Mouse (Mus musculus) cerebellum, postnatal 10 days (tissue): ENCODE measurements around the gene Mdga1.

Experiments used
- DNase-seq, 2 experiments: peaks; one replicate each; pipeline ENCODE4 v3.0.0; 2021; ENCODE audit warnings: mixed read lengths in 2 of 2

Mdga1 gene

DNA sequence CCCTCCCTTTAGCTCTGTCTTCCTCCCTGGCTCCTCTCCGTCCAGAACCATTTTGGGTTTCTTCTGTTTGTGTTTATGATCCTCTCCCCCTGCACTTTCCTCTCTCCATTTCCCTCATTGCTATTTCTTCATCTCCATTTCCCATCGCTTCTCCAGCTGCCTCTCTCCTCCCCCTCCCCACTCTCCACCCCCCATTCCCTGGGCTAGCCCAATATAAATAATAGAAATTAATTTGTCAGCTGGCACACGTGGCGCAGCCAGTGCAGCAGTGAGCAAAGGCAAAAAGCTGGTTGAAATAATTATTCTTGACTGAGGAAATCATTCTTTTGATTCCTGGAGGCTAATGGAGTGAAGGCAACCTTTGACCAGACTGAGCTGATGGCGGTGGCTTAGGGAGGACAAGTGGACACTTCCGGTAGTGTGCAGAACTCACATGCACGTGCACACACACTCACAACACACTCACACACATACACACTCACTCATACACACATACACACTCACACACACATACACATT, at the start of gene Mdga1:
Mdga1 (minus strand) TSS at position 51 of the 519 bp plus-strand sequence.
- no peak for DNase-seq

DNA sequence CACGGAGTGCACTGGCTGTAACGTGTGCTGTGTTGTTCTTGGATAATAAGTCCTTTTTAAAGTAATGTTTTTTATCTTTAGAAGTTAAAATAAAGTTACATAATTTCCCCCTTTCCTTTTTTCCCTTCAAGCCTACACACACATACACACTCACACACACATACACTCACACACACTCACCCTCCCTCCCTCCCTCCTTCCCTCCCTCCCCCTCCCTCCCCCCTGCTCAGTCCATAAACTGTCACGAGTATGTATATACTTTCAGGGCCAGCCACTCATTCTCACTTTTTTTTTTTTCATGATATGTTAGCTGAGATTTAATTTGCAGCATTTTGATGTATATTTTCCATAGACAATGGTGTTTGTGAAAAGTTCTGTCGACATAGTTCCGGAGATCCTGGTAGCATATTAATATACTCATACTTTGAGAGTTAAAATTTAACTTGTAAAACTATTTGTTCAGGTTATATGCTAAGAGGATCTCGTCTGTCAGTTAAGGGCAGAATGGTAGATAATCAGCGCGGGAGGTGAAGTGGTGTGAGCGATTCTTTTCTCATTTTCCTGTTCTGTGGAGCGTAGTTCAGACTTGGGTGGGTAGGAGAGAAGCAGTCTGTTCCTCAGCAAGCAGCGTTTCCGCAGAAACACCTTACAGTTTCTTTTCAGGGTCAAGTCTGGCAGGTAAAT, 49.2 kb upstream of the Mdga1 start:
- DNase-seq = no peak

DNA sequence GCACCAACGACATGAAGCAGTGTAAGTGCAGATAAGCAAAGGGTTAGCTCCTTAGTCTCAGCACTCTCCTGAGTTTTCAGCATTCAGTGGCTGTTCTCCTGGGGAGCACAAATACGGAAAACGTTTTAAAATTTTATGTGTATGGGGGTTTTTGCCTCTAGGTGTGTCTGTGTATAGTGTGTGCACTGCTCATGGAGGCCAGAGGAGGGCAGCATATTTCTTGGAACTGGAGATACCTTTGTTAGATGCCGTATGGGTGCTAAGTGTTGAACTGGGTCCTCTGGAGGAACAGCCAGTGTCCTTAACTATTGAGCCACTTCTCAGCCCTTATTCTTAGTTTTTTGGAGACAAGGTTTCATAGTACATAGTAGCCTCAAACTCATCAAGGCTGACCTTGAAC, 44.8 kb upstream of the Mdga1 start:
- no peak for DNase-seq

DNA sequence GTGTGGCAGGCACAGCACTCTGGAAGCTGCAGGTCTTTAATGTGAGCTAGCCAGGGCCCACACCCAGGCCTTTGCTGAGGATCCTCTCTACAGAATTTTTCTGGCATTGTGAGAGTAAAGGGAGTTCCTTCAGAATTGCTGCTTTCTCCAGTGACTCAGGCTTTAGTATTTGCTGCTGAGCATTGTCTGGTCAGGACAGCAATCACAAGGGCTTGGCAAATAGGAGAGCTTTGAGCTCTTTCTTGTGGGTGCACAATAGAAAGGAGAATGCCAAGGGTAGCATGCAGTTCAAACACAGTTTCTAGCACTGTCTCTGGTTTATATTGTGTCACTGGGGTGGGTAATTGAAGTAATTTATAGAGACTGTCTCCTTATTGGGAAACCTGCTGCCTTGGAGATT, 38.5 kb upstream of the Mdga1 start:
- no peak for DNase-seq

DNA sequence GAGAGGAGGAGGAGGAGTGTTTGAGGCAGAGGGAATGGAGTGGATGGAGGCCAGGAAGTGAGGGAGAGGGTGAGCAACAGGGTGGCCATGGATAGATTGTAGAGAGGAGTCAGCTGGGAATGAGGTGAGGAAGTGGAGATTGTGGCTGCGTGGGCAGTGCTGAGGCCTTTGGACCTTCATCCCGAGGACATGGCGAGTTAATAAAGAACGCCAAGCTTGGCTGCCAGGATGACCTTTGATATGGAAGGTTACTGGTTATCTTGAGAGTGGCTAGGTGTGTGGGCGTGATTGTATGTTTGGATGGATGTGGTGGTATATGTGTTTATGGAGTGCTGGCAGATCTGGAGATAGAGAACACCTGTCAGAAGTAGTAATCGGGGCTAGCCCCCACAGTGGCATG, 38.0 kb upstream of the Mdga1 start:
- DNase-seq = no peak

DNA sequence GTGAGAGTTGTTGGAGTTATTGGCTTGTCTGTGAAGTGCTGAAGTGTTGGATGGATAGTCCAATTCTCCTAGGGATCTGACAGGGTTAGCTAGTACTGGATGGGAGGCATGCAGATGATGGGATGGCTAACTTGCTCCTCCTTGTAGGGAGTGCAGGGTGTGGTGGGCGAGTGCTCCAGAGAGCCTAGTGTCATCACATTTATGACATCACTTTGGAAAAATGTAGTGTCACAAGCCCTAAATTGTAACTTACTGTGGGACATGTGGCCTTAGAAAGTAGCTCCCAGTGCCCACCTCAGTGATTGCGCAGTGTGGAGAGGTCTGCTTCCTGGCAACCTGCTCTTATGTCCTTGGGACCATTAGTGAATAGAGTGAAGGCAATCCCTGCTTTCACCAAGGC, 37.0 kb upstream of the Mdga1 start:
- DNase-seq = no peak

DNA sequence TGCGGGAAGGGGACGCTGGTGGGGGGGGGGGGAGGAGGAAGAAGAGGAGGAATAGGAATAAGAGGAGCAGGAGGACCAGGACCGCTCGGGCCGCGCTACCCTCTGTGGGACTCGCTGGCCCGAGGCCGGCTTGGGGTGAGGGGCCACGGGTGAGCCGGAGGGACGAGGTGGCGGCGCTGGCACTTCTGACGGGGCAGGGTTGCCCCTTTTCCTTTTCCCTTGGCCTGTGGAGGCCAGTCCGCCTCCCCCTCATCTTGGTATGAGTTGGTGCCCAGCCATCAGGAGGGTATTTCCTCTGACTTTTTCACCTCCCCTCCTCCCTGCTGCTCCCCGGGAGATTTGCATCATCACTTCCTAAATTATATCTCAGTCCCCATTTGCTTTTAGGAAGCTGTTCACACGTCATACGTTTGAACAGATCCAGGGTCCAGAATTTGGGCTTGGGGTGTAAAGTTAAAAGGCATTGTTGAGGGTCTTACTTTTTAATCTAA, 35.6 kb upstream of the Mdga1 start:
- DNase-seq = peak; percentile 59 to 65

DNA sequence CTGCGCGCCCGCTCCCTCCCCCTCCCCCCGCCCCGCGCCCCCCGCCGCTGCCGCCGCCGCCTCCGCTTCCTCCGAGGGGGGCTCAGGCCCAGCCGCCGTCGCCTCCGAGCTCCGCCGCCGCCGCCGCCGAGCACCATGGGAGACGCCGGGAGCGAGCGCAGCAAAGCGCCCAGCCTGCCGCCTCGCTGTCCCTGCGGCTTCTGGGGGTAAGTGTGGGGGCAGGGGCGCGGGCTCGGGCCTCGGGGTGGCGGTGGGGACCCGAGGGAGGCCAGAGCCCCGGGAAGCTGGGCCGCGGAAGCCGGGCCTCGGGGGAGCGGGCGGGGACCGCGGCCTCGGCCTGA, 35.2 kb upstream of the Mdga1 start:
- no peak for DNase-seq

DNA sequence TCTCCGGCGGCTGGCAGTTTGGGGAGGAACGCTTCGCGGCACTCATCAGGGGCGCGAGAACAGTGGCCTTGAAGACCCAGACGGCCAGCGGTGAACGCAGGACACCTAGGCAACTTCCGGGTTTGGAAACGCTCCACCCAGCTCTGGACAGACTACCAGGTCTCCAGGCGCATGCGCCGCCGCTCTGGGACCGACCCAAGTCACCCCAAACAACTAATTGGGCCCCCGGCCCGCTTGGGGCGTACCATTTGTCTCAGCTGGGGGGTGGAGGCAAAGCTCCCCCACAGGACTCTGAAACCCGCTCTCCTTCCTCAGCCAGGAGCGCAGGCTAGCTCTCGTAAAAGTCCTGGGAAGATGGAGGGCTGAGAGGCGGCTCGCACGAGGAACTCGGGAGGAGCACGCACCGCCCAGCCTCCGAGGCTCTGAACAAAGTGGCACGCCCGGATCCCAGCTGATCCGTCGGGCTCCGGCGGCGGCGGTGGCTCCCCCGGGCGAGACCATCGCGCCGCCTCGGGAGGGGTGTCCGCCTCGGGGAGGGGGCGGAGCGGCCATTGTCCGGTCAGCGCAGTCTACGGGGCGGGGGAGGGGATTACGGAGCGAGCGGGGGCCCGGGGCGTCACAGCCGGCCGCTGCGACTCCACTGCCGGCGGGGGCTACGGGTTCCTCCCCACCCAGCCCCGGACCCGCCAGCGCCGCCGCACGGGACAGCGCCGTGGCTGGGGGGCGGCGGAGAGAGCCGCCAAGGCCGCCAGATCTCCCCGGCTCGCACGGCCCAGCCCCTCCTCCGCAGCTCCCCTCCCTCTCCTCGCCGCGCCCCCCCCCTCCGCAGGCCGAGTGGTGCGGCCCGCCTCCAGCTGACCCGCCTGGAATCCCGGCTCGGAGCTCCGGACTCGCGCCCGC, 34.6 kb upstream of the Mdga1 start, which contains the start of gene Zfand3:
Zfand3 (plus strand) TSS at position 531 of the 900 bp plus-strand sequence.
- DNase-seq = peak; percentile 97 to 98

DNA sequence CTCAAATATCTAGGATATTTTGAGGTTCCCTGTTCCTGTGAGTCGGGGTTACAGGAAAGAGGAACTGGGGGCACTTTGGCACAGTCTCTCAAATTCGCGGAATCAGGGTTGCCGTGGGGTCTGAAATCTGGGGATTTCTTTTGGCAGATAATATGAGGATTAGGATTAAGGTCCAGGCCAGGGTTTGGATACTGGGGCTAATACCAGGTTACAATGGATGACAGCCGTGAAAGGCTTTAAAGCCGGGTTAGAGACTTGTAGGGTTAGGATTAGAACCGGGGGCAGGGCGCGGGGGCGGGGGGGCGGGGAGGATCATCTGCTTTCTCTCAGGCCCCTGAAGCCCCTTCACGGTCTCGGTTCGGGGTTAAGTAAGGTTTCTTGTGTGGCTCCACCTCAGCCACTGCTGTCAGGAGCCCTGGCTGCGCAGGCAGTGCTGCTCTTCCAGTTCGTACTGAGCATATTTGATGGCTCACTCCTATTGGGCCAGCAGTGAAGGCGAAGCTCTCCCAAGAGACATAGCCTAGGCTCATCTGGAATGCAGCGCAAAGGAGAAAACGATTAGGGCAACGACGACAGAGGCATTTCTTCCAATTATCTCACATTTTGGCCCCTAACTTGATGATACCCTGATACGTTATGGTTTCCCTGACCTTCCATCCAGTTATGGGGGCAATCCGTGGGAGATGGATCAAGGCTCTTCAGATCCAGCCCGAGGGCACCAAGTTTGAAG, 28.8 kb upstream of the Mdga1 start:
- no peak for DNase-seq

DNA sequence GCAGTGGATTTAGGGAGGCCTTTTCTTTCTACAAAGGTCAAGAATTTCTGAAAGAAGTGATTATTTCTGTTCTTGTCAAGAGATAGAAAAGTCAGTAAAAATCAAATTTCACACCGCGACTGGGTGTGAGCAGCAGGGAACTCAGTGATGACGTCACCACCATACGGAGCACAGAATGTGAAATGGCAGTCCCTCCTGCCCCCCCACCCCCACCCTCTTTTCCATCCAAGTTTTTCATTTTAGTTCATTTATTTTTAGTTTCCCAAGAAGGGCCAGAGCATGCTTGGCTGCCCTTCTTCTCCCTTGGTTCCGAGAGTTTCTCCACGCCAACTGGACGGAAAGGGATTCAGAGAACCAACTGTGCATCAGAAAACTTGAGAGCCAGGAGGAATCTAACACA, 27.8 kb upstream of the Mdga1 start:
- peak; percentile 42 to 52 for DNase-seq

DNA sequence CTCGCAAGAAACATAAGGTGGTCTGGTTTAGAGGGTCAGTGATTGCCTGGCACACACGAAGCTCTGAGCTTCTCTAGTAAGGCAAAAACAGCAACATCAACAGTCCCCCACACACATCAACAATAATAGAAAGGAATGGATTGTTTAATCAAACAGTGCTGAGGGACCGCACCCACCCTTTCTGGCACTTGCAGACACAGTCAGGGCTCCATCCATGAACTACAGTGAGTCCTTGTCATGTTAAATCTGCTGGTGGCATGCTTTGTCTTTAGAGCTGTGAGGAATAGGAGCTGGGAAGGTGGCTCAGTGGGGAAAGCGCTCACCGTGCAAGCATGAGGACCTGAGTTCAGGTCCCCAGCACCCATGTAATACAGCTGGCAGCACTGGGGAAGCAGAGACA, 26.1 kb upstream of the Mdga1 start:
- no peak for DNase-seq

DNA sequence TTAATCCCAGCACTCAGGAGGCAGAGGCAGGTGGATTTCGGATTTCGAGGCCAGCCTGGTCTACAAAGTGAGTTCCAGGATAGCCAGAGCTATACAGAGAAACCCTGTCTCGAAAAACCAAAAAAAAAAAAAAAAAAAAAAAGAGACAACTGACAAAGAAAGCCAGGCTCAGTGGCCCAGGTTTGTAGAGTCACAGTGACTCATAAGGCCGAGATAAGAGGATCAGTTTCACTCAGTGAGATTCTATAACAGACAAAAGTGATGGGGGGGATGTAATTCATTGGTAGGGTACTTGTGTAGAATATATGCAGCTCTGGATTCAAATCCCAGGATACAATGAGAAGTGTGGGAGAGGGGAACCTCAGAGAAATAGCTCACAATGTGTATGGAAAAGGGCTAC, 24.6 kb upstream of the Mdga1 start:
- DNase-seq = no peak

DNA sequence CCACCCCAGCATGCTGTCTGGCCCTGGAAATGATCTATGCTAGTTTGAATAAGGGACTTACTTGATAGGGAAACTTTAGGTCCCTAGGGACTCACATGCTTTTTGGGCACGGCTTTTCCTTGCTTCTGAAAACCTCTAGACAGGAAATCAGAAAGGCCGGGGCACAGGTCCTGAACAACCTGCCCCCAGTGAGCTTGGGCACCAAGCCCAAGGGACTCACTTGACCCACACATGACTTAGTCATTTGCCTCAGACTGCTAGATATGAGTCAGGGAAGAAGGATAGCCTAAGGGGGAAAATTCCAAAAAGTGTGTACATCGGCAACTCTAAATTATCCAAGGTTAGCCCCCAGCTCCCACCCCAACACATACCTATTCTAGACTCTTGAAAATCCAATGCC, 24.1 kb upstream of the Mdga1 start:
- DNase-seq = peak; percentile 34 to 41

DNA sequence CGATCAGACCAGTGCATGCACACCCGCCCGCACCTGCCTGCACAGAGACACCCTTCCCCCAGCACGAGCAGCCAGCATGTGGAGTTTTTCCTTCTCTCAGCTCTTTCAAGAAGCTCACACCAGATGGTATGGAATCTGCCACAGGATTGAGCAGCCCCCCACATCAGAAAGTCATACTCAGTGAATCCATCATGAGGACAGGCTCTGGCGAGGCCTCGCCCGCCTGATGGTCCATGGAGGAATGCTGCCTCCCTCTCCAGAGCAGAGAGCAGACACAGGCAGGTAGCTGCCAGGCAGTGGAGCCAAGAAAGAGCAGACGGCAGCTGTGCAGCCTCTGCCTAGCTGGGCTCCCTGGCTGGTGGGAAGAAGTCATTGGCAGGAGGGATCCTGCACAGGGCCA, 23.6 kb upstream of the Mdga1 start:
- peak; percentile 77 to 87 for DNase-seq

DNA sequence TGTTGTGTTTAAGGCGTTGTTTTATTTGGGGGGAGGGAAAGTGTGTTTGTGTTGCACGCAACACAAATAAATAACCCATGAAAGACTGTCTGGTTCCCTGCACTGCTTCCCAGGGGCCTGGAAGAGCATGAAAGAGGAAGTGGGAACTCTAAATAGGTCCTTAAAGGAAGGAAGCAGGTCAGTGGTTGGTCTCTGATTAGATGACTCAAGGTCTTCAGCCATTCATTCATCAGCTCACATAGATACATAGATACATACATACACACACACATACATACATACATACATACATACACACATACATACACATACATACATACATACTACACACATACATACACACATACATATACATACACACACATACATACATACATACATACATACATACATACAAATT, 21.0 kb upstream of the Mdga1 start:
- no peak for DNase-seq

DNA sequence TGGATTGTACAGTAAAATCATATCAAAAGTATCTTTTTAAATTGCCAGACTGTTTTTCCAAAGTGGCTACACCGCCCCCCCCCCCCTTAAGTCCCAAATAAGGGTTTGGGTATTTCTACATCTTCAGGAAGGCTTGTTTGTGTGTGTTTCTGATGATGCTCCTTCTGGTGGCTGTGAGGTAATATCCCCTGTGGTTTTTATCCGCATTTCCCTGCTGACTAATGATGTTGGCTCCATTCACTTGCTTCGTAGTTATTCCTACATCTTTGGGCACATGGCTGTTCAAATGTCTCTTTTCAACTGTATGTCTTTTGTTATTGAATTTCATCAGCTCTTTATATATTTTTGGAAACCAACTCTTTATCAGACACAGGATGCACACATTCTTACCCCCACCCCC, 20.2 kb upstream of the Mdga1 start:
- no peak for DNase-seq

DNA sequence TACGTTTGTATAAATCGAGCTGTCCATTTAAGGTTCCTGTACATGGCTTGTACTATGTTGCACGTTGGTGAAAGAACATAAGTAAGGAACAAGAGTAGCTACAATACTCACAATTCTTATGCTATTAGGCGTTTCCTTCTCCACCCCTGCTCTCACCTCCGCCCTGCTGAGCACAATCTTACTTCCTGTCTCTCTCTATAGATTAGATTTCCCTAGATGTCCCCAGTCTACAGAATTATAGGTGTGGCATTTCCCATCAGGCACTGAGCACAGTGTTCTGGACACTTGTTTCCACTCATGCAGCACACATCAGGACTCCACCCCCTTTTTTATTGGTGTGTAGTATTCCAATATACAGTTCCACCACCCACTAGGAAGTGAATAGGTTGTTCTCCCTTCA, 19.8 kb upstream of the Mdga1 start:
- no peak for DNase-seq

DNA sequence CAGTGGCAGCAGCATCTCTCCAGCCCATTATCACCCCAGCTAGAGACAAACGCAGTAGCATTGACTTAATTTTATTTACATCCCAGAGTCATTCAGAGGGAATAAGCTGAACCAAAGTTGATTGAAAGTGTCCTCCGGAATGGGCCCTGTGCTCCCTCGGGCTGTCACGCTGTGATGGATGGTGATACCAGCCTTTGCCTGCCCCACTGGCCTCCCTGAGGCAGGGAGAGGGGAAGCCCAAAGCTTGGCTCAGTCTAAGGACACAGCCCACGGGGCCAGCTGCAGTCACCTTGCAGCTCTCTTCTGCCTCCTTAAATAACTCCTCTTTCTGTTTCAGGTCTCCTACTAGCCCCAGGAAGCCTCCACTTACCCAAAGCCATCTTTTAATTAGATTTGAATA, 18.3 kb upstream of the Mdga1 start:
- DNase-seq = no peak

DNA sequence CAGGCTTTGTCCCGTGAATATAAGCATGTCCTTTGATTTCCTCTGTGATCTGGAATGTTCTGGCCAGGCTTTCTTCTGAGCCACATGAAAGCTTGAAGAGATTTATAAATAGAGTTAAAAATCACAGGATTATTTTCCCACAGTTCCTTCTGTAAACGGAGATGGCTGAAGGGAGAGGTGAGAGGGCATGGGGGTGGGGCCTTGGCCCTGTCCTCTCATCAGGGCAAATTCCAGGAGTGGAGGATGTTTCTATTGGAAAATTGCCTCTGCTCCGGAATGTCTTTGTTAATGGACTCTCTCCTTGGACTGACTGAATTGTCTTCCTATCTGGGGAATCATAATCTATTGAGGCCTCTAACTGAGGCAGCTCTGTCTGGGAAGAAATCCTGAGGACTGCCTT, 15.6 kb upstream of the Mdga1 start:
- no peak for DNase-seq

DNA sequence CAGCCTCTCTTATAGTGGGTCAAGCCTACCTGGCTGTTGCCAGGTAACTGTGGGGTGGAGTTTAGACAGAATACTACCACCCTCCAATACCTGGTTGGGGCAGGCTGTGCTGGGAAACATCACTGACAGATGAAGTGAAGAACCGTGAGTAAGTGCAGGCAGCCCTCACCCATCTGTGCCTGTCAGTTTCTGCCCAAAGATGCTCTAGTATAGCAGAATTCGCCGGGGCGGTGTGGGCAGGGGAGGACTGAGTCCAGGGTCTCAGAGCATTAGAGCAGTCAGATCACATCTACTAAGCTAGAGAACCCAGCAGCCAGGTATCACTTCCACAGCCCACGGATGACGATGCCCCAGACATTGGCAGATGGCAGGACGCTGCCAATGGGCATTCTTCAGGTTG, 15.0 kb upstream of the Mdga1 start:
- no peak for DNase-seq

DNA sequence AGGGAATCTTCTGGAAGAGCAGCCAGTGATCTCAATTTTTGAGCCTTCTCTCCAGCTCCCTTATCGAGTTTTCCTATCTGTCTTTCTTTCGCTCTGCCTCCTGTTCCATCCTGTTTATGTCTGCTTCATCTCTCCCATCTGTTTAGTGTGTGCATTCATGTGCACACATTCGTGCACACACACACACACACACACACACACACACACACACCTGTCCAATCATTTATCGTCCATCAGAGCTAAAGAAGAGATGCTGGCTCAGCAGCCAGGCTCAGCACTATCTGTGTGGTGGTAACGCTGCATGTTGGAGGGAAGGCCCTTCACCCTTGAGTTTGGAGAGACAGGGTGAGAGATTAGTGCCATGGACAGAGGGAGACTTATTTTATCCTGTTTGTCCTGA, 13.3 kb upstream of the Mdga1 start:
- peak; percentile 55 to 56 for DNase-seq

DNA sequence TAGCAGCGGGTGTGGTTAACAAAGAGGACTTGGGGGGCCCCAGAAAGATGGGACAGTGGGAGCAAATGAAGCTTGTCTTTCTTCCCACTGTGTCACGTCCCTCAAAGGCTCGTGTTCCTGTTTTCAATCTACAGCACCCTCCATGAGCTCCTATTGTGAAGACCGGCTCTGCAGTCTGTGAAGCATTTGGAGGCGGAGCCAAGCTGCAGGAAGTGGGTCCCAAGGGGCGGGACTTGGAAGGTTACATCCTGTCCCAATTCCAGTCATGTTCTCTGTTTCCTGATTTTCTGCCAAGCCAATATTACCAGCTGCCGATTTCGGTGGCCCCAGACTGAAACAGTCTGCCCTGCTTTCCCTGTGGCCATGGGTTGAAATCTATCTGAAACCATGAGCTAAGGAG, 11.7 kb upstream of the Mdga1 start:
- peak in 1 of 2 experiments; percentile 28 for DNase-seq
